Mouse (Mus musculus): ENCODE measurements around the gene Chrm3.

Chrm3 gene

GRCm38 (mm10) chr13:10236279-10236678 is 124.4 kb downstream of the Chrm3 start:
- DNase-seq (ENCODE audit: low spot score) = no peak

GRCm38 (mm10) chr13:10235391-10236169 is 125.1 kb downstream of the Chrm3 start:
- no peak for DNase-seq (ENCODE audit: low spot score)

- DNase-seq (ENCODE audit: low spot score) = no peak
Measured at GRCm38 (mm10) chr13:10220403-10220802, 140.2 kb downstream of the Chrm3 start.

DNA sequence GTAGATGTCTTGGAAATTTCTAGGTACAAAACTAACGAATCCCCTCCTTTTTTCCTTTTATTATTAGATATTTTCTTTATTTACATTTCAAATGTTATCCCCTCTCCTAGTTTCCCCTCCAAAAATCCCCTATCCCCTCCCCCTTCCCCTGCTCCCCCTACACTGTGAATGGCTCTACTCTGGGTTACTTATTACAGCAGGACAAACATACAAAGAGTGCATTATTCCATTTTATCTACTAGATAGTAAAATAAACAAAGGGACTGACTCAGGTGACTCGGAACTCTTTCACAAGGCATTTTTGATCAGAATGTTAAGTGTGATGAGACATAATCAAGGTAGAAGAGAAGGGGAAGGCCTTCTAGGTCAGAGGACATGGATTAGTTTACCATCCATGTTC is 148.5 kb downstream of the Chrm3 start:
- DNase-seq (ENCODE audit: low spot score) = no peak

DNA sequence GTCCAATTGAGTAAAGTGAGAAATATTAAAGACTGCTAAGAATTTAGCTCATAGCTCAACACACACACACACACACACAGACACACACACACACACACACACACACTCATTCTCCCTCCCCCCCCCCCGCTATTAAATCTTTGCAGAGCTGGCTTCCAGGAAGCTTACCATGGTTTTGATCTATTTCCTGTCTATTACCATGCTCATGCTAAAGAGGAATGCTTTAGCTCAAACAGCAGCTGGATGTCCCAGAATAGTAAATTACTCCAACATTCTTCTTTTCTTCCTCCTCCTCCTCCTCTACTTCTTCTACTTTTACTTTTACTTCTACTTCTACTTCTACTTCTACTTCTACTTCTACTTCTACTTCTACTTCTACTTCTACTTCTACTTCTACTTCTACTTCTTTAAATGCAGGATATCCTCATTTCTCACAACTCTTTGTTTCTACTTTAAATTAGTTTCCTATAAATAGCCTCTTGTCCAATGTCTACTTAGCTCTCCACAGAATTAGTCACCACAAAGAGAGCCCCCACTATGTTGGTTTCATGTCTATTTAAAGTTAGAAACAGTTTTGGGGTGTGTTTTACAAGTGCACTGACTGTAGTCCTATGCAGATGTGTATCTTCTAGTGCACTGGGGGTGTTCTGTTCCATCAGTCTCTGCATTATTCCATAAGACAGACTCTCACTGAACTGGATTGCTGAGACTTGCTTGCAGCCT is 150.0 kb downstream of the Chrm3 start:
- no peak for DNase-seq (ENCODE audit: low spot score)

DNA sequence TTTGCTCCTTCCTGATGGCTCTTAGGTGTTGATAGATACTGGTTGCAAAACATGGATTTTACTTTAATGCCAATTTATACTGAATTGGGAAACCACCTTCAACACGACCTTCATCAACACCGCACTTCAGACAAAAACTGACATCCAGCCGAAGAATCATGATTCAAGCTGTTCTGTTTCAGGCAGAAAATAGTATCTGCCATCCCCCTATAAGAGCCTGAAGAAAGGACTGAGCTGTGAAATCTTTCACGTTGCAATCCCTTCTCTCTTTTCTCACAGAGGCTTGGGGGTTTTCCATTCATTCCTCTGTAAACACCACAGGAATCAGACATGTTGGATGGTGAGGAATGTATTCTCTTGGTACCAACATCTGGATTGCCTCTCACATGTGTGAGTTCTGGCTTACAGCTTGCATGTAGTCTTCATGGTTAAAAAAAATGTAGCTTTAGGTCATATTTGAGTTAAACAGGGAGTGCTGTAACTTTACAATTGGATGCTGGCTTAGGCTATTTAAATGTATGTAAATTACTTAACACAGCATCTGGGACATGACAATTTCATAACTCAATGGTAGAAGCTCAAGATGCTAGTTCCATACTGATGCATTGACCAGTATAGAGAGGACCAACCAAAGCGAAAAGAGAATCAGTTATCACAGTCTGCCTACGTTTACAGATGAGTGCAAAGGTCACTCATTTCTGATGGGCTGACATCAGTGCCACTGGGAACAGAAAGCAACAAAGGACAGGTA is 161.3 kb downstream of the Chrm3 start:
- DNase-seq (ENCODE audit: low spot score) = no peak

- no peak for DNase-seq (ENCODE audit: low spot score)
Measured at GRCm38 (mm10) chr13:10189829-10190228, 170.8 kb downstream of the Chrm3 start.

- no peak for DNase-seq (ENCODE audit: low spot score)
Measured at GRCm38 (mm10) chr13:10187926-10188325, 172.7 kb downstream of the Chrm3 start.

DNA sequence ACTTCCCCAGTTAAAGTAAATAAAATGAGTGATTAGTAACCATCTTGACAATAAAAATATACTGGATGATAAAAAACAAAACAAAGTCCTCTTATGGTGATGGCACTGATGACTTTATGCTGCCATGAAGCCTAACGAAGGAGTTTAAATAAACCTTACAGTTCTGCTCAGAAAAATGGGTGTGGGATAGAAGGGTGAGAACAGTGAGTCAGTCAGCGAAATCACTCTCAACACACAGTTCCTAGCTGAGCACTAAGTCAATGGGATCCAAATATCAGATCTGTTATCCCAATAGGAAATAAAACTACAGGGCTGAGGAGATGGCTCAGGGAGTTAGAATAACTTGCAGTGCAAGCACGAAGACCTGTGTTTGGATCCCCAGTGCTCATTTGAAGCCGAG is 176.8 kb downstream of the Chrm3 start:
- DNase-seq (ENCODE audit: low spot score) = no peak

- DNase-seq (ENCODE audit: low spot score) = no peak
Measured at GRCm38 (mm10) chr13:10182756-10183155, 177.9 kb downstream of the Chrm3 start.

DNA sequence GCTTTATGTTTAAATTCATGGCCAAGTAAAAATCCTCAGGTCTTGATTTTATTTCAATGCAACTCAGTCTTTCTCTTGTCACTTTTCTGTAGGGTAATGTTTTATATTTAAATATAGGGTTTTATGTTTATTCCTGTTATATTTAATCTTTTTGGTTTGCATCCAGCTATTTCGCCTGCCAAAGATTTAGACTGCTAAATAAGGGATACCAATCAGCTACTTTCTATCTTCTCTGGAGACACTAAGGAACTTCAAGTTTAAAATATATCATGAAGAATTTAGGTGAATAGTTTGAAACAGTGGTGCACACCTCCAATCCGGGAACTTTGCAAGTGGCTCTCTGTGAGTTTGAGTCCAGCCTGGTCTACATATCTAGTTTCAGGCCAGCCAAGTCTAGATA is 190.1 kb downstream of the Chrm3 start:
- no peak for DNase-seq (ENCODE audit: low spot score)

GRCm38 (mm10) chr13:10163354-10163753 is 197.3 kb downstream of the Chrm3 start:
- DNase-seq (ENCODE audit: low spot score) = no peak

DNA sequence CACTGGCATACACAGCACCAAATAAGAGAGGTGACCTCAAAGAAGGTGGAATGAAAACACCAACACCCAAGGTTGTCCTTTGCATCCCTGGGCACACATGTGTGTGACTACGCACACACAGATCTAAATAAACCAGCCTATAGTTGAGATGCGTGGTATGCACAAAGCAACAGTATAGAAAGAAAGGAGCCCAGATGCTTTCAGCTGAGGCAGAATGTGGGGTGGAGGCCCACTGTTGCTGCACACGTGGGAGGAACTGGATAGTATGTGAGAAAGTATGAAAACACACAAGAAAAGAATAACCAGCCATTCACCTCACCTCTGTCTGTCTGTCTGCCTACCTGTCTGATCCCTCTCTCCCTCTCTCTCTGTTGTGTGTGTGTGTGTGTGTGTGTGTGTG is 203.2 kb downstream of the Chrm3 start:
- no peak for DNase-seq (ENCODE audit: low spot score)

DNA sequence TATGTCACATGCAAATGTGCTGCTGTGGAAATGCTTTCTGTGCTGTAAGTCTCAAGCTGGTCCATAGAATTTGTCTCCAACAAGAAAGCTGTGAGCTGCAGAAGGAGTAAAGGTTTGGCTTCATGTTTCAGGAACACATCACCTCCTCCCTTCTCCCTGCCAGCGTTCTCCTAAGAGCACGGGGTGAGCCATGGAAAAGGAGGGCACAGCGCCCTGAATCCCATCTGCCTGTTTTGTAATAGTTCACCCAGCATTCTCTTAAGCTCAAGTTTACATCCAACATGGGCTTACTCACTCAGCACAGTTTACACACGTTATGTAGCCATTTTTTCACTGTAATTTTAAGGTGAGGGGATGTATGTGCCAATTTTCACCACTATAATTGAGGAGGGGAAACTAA is 220.1 kb downstream of the Chrm3 start:
- no peak for DNase-seq (ENCODE audit: low spot score)

DNA sequence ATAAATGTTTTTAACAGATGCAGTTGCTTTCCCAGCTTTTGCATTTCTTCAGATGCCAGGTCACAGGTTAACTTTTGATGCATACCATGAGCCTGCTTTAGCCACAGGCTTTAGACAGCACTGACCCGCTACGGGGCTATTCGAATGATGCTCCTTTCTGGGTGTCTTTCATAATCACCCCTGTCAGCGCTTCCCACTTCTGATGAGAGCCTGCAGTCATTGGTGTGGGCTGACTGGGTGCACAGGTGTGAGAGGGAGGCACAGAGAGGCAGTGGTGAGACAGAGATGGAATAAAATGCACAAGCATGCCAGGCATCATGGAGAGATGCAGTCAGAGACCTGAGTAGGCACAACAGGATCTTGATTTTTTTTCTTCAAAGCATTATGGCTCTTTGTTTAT is 221.8 kb downstream of the Chrm3 start:
- DNase-seq (ENCODE audit: low spot score) = no peak

- no peak for DNase-seq (ENCODE audit: low spot score)
Measured at GRCm38 (mm10) chr13:10131064-10131463, 229.6 kb downstream of the Chrm3 start.

DNA sequence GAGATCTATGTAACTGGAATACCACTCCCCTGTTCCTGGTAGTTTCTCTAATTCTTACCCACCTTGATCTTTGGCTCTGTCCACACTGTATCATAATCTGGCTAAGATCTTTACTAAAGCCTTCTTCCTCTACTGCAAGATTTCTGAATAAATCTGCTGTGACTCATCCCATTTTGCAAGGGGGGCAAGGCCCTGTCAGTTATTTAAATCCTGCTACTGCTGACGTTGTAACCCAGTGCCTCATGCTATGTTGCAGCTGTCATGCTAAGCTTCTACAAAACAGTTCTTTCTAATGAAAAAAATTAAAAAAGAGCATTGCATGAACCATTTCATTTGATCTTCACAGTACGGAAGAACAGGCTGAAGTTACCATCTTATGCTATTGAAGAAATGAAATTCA is 248.4 kb downstream of the Chrm3 start:
- DNase-seq (ENCODE audit: low spot score) = no peak

- no peak for DNase-seq (ENCODE audit: low spot score)
Measured at GRCm38 (mm10) chr13:10109542-10109941, 251.1 kb downstream of the Chrm3 start.

DNA sequence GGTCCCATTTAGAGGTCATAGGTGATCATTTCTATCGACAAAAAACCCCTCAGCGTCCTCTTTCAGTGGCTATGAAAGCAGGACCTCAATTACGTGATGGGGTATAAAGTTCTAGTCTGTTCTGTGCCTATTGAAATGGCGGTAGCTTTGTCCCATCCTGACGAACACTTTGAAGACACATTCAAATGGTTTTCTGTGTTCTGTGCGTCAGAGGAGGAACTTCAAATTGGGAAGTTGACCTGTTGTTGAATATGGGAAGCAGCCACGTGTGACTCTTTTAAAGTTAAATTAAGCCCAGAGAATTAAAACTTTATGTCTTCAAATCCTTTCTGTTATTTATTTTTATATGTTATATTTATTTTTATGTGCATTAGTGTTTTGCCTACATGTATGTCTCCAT is 253.3 kb downstream of the Chrm3 start:
- DNase-seq (ENCODE audit: low spot score) = no peak

GRCm38 (mm10) chr13:10090778-10091177 is 269.9 kb downstream of the Chrm3 start:
- DNase-seq (ENCODE audit: low spot score) = no peak

- DNase-seq (ENCODE audit: low spot score) = no peak
Measured at GRCm38 (mm10) chr13:10086336-10086735, 274.3 kb downstream of the Chrm3 start.

GRCm38 (mm10) chr13:10081896-10082426 is 278.7 kb downstream of the Chrm3 start:
- no peak for DNase-seq (ENCODE audit: low spot score)

DNA sequence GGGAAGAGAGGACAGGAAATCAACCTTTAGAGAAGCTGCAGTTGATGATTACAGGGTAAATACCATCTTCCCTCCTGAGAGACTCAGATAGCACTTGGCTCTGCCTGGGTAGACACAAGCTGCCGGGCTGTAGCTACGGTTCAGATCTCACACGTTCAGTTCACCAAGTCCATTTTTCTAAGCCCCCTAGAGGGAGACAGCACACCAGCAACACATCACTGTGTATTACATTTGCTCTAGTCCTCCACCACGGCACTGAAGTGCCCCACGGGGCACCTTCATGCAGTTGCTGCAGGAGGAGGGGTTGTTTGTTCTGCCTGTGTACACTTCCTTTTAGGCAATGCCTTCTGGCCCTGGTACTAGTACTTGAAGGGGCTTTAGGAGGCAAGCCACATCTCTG is 289.5 kb downstream of the Chrm3 start:
- no peak for DNase-seq (ENCODE audit: low spot score)

All from testis, postnatal 14 days (tissue).